Mouse (Mus musculus) small intestine, adult 2 months (tissue): Measurements from ENCODE around the gene Ttc7.

Experiments used
- CTCF ChIP-seq: fragments of 200-500 bp; IDR thresholded peaks from 2 replicates; pipeline ENCODE4 v1.5.1; 2012; ENCODE audit warnings: low read depth, mild to moderate bottlenecking, control low read depth, inconsistent platforms, low read length, moderate library complexity, mixed read lengths; ENCODE audit not compliant: insufficient replicate concordance, insufficient read length; ENCODE audit errors: extremely low read depth
- POLR2A ChIP-seq: fragments of 200-500 bp; IDR thresholded peaks from 2 replicates; pipeline ENCODE4 v1.6.1; 2012; ENCODE audit warnings: low read depth, mild to moderate bottlenecking, control low read depth, inconsistent platforms, low read length, moderate library complexity

DNA sequence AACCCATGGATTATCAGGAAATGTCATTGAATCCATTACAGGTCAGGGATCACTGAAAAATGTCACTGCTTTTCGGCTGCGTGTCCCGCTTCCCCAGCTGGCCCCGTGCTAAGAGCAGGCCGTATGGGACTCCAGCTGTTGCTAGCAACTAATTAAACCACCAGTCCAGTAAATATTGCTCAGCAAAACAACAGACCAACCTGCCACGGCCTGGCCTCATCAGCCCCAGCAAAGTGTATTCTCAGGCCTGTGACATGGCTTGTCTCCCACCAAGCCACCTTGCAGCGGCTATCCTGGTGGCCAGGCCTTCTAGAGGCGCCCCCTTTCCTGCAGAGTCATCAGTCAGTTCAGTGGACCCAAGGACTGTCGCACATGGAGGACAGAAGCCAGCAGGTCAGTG is 66.9 kb downstream of the Ttc7 start:
- TF ChIP-seq POLR2A (no peak), CTCF (no peak)
